Mouse (Mus musculus) embryonic fibroblast, embryonic 13.5 days (primary cell): ENCODE measurements around the gene As3mt. TPM values are rescaled to one million over a fixed set of nuclear protein-coding genes. Genes with fewer than 3 reads are reported as not detected.
"Not testable (repeated sequence)": the region's sequence is repeated elsewhere in the genome, so short reads cannot be mapped to it uniquely, and the experiment has no call there.

ENCODE experiments used
- H3K27ac ChIP-seq: 2 replicates; pipeline ENCODE4 v1.5.1; 2012; ENCODE audit warnings: low read length, control low read depth, inconsistent platforms; ENCODE audit not compliant: insufficient read depth
- H3K4me1 ChIP-seq: 2 replicates; pipeline ENCODE4 v1.6.1; 2011; ENCODE audit warnings: low read length; ENCODE audit not compliant: control insufficient read depth, insufficient read depth
- H3K4me3 ChIP-seq: 2 replicates; pipeline ENCODE4 v1.5.1; 2011; ENCODE audit warnings: mild to moderate bottlenecking, control low read depth, low read length; ENCODE audit not compliant: insufficient read depth
- CTCF ChIP-seq: IDR thresholded peaks from 2 replicates; pipeline ENCODE4 v1.5.1; 2011; ENCODE audit warnings: mild to moderate bottlenecking, control low read depth, low read length, moderate library complexity, borderline replicate concordance; ENCODE audit not compliant: insufficient read depth
- POLR2A ChIP-seq: IDR thresholded peaks from 2 replicates; pipeline ENCODE4 v1.6.1; 2011; ENCODE audit warnings: low read depth, mild to moderate bottlenecking, control low read depth, low read length, moderate library complexity
- polyA plus RNA-seq: library from polyadenylated mRNA; stranded (reverse); fragments of >200 nt; gene quantifications from 2 replicates; pipeline ENCODE4 v1.2.4, GENCODE M21; 2011; ENCODE audit warnings: low read depth; ENCODE audit not compliant: missing spikeins, insufficient read length

As3mt gene
- polyA plus RNA-seq, 1 experiment, result 5.6 TPM

- Histone ChIP-seq H3K27ac (no peak overlapping the region), H3K4me1 (no peaks in the 10 kb centered on the region), H3K4me3 (no peak overlapping the region)
- TF ChIP-seq CTCF, result no peak
- no peak for TF ChIP-seq POLR2A
These were observed 17.2 kb downstream of the As3mt start for GRCm38 (mm10) chr19:46724411-46724810.

GRCm38 (mm10) chr19:46726142-46726541, 18.9 kb downstream of the As3mt start:
- Histone ChIP-seq H3K4me1 (no peaks in the 10 kb centered on the region), H3K4me3 (no peak overlapping the region)

GRCm38 (mm10) chr19:46727140-46727736, 20.0 kb downstream of the As3mt start:
- Histone ChIP-seq H3K27ac (no peak overlapping the region), H3K4me3 (no peak overlapping the region), H3K4me1 (no peaks in the 10 kb centered on the region)
- no peak for TF ChIP-seq CTCF
- TF ChIP-seq POLR2A, result no peak

More at GRCm38 (mm10) chr19:46726142-46726541, 18.9 kb downstream of the As3mt start:
- TF ChIP-seq POLR2A, result no peak
- no peak for TF ChIP-seq CTCF
- no peak overlapping the region for H3K27ac ChIP-seq

- no peak overlapping the region for H3K4me3 ChIP-seq
- H3K27ac ChIP-seq, result no peak overlapping the region
- TF ChIP-seq CTCF, result no peak
- no peak for TF ChIP-seq POLR2A
- H3K4me1 ChIP-seq, result no peaks in the 10 kb centered on the region
These were observed 20.8 kb downstream of the As3mt start for GRCm38 (mm10) chr19:46727945-46728540.

GRCm38 (mm10) chr19:46728909-46729308, 21.7 kb downstream of the As3mt start:
- Histone ChIP-seq H3K27ac (no peak overlapping the region), H3K4me3 (no peak overlapping the region), H3K4me1 (no peaks in the 10 kb centered on the region)
- TF ChIP-seq CTCF (no peak), POLR2A (no peak)

- Histone ChIP-seq H3K4me1 (no peaks in the 10 kb centered on the region), H3K4me3 (no peak overlapping the region), H3K27ac (no peak overlapping the region)
- no peak for TF ChIP-seq CTCF
These were observed 24.1 kb downstream of the As3mt start for GRCm38 (mm10) chr19:46731351-46731750.

- not testable (repeated sequence) for H3K4me3 ChIP-seq, H3K27ac ChIP-seq, H3K4me1 ChIP-seq
These were observed 25.4 kb downstream of the As3mt start for GRCm38 (mm10) chr19:46732673-46733072.

- Histone ChIP-seq H3K27ac (no peak overlapping the region), H3K4me3 (no peak overlapping the region), H3K4me1 (no peaks in the 10 kb centered on the region)
- TF ChIP-seq POLR2A, result no peak
- no peak for TF ChIP-seq CTCF
These were observed 26.4 kb downstream of the As3mt start for GRCm38 (mm10) chr19:46733626-46734025.

GRCm38 (mm10) chr19:46735241-46735640, 28.0 kb downstream of the As3mt start:
- no peak overlapping the region for H3K4me3 ChIP-seq
- no peaks in the 10 kb centered on the region for H3K4me1 ChIP-seq
- TF ChIP-seq CTCF (no peak), POLR2A (no peak)
- H3K27ac ChIP-seq, result no peak overlapping the region

GRCm38 (mm10) chr19:46737106-46737505, 29.8 kb downstream of the As3mt start:
- Histone ChIP-seq H3K4me3 (no peak overlapping the region), H3K4me1 (no peaks in the 10 kb centered on the region), H3K27ac (no peak overlapping the region)
- no peak for TF ChIP-seq POLR2A
